Mouse (Mus musculus): ENCODE data around the gene Gfi1b.

The Gfi1b gene

DNA sequence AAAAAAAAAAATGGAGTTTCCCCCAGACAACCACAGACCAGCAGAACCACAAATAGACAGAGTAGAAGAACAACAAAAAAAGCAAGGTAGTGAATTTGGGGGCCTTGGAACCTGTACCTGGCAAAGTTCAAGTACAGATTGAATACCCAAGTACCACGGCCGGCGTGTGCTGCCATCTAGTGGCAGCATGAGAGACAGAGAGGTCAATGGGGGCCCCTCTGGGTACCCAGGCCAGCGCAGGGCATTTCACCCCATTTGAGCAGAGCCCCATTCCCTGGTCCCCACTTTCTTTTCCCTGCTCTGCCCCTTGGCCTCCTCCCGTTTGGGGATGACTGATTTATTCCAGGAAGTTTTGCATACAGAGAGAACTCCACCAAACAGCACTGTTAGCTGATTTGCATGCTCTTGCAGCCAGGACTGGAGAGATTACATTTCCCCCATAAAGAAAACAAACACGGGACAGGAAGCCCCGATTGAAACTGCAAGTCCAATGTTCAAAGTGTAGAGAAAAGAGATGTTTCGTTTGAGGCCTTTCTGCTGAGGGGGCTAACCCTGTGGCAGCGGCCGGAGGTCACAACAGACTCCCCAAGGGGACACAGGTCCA lies 841 bp upstream of the Gfi1b start:
- no peak for DNase-seq (ENCODE audit: low spot score)

DNA sequence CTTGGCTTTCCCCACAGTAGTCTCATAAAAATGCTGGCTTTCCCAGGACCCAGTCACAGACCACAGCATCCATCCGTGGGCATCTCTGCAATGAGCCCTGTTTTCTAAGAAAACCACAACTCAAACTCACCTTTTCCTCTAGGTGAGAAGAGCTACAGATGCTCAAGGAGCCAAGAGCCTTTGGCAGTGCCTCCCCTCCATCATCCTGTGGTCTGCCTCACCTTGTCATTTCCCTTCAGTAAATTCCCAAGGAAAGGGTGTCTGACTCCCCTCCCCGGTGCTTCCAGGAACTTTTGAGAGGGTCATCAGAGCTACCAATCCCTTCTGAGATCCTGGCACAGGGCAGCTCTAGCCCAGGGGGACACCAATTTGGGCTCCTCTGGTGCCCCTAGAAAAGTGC lies 671 bp downstream of the Gfi1b start:
- DNase-seq (ENCODE audit: low spot score): no peak

DNA sequence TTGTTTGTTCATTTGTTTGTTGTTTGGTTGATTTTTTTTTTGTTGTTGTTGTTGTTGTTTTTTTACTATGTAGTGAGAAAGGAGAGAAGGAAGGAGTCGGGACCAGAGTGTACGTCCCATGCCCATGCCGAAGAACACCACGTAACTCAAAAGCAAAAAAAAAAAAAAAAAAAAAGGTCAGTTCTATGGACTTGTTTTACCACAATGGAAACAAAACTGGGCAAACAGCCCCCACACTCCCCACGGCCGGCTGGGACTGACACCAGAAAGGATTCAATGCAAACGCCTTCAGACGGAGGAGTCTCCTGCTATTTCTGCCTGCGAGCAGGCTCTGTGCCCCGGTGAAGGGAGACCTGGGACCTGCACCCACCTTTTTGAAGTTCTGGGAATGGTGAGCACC lies 1.3 kb downstream of the Gfi1b start:
- DNase-seq (ENCODE audit: low spot score): no peak

DNA sequence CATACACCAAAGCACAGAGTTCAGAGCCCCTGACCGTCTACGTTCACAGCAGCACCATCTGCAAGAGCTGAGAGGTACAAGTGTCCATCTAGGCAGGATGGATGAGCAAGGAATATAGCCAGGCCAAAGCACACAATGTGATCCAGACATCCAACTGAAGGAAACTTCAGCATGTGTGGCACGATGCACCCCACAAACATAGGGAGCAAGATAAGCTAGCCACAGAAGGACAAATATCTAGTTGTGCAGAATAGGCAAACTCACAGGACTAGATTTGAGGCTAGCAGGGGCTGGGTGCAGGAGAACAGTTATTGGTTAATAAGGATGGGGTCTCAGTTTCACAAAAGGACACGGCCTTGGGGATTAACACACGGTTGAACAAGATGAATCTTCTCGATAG lies 2.4 kb downstream of the Gfi1b start:
- DNase-seq (ENCODE audit: low spot score): no peak

DNA sequence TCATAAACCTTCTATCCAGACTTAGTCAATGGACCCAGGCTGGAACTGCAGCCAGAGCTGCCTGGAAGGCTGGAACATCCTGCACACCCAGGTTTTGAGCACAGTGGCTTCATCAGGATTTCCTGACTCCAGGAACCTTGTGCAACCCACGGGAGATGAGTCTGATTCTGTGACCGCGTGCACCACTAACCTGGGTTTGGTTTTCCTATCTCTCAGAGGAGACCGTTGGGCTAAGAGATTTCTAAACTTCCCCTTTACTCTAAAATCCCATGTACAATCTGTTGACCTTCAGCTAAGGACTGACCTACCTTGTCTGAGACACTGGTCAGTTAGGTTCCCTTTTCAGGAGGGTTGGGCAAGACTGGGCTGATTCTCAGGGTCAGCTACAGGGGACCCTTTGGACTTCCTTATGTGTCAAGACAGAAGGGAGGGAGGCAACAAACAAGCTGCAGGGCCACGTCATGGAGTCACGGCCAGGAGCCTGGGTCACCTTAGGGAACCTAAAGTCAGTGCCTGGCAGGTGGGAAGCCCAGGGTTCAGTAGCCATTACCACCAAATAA lies 2.9 kb downstream of the Gfi1b start:
- DNase-seq (ENCODE audit: low spot score): no peak

DNA sequence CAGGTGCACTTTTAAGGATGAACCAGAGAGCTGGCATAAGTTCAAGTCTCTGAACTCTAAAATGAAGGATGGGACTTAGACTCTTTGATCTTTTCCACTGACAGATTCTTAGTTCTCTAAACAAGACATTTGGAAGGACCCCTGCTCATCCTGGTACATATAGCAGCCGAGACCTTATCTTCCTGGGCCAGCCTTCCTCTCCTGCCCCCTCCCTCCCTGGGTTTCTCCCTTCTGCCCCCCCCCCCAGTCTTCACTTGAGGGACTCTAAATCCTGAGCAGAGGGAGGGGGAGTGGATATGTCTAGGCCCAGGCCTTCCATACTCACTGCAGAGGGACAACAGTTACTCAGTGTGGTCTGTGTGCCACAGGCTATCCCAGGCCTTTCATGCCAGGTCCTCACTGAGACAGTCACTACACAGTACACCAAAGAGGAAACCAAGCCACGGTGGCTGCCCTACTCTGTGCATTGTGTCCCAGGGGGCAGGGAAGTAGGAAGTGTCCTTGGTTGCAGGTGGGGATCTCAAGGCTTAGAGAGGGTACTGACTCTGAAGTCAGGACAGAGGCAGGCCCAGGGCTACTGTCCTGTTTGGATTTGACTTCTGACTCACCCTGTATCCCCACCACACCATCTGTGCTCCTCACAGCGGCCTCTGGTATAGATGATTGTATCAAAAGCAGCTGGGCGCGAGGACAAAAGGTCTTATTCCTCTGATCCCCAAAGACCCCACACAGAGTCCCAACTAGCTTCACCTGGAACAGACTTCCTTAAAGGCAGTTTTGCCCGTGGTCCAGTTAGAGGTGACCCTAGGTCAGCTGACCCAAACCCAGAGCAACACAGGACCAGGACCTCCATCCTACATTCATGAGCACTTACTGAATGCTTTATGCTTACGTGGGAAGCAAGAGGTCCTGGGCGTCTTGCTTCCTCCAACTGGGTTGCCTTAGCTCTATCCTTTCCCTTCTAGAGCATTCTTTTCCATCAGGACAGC lies 4.0 kb downstream of the Gfi1b start:
- DNase-seq (ENCODE audit: low spot score): no peak

DNA sequence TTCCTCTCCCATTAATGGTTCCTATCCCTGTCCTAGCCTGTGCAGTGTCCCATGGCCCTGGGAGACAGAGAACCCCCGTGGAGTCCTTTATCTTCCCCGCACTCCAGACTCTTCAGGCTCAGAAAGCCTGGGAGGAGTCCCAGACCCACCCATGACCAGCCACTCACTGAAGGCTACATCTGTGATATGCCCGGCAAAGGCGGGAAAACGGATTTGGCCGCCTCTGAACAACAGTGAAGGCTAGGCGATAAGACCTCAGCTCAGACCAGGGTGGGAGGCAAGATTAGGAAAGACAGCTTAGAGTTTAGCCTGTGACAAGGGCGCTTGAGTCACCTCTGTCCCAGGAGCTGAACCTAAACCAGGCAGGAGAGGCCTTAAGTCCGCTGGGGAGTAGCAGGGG lies 4.9 kb downstream of the Gfi1b start:
- DNase-seq (ENCODE audit: low spot score): no peak

DNA sequence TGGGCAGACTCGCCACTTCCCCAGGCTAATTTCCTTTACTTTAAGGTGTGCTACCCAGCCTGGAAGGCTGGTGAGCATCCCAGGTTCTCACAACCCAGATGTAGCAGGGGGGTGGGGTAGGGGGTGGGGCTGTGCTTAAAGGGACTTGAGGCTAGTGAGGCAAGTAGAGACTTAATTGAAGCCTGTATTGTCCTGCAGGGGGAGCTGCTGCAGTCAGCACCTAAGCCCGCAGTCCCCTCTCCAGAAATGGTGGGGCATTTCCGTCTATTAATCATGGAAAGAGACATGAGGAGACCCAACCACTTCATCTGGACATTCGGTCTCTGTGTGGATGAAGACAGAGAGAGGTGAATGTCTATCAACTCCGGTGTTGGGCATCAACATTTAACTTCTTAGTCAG lies 5.4 kb downstream of the Gfi1b start:
- no peak for DNase-seq (ENCODE audit: low spot score)

DNA sequence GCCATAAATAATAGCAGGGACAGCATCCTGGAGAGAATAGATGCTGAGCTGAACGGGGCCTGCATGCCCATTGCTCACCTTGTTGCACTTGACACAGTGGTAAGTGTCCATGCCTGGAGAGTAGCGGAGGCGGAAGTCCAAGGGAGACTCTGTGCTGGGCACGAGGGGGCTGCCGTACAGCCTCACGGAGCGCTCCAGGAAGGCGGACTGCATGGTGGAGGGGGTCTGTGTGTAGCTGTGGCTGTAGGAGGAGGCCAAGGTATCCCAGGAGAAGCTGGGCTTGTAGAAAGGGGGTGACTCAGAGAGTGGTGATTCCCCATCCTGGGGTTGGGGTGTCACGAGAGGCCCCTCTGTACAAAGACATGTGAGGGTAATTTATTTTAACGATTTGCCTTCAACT lies 8.2 kb downstream of the Gfi1b start:
- no peak for DNase-seq (ENCODE audit: low spot score)

DNA sequence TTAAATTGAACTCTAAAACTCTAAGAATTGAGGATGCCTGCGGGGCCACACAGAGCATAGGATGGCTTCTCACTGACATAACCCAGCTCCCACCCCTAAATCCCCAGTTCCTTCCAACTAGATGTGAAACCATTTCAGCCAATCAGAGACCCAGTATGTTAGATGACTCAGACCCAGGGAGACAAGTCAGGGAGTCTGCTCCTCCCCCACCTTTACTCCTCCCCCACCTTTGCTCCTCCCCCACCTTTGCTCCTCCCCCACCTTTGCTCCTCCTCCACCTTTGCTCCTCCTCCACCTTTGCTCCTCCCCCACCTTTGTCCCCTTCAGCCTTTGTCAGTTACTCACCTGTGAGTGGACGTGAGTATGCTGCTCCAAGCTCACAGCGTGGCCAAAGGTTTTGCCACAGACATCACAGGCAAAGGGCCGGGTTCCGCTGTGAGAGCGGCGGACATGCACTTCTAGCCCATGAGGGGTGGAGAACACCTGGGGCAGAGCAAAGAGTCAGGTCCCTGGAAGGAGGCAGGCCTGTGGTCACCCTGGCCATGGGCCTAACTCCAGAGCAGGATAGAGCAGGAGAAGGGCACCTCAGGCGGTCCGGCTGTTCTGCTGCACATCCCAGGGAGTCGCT lies 9.2 kb downstream of the Gfi1b start:
- no peak for DNase-seq (ENCODE audit: low spot score)

DNA sequence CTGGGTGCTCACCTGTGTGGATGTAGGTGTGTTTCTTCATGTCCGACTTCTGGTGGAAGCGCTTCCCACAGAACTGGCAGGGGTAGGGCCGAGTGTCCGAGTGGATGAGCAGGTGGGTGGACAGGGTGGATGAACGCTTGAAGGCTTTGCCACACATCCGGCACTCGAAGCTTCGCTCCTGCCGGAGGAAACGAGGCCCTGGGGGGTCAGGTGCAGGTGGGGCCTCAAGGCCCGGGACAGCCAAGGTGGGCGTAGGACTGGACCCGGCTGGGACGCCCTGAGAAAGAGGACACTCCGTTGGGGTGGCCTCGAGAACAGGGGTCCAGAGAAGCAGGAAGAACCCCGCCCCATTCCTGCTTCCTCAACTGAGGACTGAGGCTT lies 10.4 kb downstream of the Gfi1b start:
- no peak for DNase-seq (ENCODE audit: low spot score)

DNA sequence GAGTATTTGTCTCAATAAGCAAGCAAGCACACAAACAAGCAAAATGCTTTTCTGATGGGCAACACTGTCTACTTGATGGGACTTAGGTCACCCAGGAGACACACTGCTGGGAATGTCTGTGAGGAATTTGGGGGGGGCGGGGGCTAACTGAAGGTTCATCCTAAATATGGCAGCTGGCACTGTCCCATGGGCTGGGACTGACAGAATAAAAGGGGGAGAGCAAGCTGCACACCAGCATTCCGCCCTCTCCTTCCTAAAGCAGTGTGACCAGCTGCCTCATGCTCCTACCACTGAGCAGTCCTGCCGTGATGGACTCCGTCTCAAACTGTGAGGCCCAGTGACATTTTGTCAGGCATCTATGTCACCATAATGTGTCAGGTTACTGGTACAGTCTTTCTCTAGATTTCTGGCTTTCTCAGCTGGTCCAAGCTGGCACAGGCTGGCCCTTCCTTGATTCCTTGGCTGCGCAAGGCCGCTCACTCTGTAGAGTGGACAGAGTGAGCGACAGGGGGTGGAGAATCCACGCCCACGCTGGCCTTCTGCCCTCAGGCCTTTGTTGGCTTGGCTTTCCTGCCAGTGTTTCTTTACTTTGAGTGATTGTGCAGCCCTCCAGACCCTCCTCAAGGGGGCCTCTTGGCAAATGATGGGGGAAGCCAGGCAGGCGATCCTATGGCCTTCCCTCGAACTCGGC lies 10.9 kb downstream of the Gfi1b start:
- DNase-seq (ENCODE audit: low spot score): no peak

DNA sequence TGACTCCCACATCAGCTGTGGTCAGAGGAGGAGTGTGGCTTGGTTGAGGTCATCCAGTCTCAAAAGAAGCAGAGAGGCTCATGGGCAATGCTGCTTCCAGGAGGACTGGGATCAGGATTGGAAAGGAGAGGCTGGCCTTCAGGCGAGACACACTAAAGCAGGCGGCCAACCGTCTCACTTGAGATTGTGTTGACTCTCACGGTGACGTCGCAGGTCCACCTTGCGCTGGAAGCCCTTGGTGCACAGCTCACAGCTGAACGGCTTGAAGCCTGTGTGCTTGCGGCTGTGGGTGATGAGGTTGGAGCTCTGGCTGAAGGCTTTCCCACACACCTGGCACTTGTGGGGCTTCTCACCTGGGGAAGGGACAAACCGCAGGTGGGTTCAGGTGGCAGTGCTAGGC lies 11.9 kb downstream of the Gfi1b start:
- DNase-seq (ENCODE audit: low spot score): no peak

DNA sequence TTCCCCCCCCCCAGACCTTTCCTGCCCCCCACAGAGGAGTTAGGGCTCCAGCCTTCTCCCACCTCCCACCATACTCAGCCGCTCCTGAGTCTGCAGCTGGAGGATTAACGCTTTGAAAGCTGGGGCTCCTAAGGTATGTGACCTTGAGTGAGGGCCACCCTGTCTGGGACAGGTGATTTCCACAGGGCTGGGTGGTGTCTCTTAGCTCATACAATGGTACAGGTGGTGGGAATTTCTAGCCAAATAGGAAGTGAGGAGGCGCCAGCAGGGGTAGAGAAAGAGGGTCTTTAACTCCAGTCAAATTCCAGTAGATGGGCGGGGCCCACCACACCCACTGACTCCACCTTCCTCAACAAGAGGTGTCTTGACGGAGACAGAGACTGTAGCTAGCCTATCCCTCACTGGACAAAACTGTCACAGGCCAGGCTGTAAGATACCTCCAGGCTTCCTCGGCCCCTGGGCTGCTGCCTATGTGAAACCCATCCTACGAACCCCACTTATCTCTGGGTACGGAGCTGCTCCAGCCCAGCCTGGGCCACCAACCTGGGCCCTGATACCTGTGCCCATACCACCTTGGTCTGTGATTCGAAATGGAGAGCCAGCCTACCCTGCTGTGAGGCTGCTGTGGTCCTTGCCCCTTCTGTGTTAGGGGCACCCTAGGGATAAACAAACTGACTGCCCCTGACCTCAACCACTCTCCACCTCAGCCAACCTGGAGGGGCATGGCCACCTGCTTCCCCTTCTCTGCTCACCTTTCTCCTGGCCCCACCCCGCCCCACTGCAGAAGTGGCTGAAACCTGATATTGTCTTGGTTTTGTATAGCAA lies 14.2 kb downstream of the Gfi1b start:
- no peak for DNase-seq (ENCODE audit: low spot score)

DNA sequence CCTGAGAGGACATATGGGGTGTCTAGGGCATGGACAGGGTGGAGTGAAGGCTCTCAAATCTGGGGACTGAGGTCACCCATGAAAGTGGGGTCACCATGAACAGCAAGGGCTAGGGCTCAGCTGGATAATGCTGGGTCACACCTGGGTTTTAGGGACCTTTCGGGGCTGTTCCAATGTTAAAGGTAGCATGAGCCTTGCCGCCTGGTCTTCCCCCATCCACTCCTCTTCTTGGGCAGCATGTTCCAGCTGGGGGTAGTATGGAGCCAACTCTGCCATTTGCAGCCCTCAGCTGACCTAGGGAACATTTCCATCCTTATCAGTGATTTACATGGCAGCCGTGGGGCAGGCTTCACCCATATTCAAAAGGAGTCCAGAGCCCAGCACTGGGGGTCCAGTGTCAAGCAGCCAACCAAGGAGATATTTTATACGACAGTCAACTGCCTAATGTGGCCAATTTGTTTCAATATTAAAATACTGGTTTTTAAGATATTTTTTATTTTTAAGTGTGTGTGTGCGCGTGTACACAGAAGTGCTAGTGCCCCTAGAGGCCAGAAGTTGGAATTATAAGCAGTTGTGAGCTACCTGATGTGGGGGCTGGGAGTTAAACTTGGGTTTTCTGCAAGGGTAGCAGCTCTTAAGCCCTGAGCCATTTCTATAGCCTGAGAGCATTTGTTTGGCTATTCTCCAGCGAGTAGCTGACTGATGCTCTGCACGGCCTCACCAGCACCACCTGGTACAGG lies 15.0 kb downstream of the Gfi1b start:
- DNase-seq (ENCODE audit: low spot score): no peak

DNA sequence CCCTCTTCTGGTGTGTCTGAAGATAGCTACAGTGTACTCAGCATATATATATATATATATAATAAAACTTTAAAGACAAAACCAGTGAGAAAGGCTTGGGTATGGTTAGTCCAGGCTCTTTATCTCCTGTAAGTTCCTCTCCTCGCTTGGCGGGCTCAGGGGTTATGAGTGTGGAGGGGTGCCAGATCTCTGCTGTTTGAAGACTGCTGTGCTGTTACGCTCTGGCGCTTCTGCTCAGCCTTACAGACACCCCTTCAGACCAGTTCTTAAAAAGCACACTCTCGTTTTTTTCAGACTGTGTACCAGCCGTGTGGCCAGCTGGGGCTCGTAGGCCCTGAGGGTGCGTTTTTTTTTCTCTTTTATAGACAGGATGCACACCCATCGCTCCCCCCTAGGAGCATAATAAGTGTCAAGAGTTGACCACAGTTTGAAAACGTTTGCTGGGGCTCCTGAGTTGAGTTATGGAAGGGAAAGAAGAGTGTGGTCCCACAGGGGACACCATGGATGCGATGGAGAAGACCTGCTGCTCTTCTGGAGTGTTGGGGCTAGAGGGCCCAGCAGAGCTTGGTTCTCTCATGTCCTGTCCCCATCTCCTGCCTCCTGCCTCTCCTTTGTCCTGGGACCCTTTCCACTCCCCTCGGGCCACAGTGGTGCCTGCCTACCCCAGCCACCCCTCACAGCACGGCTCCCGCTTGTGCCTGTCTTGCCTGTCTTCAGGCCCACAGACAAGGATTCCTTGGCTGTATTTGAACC lies 15.8 kb downstream of the Gfi1b start:
- DNase-seq (ENCODE audit: low spot score): no peak

DNA sequence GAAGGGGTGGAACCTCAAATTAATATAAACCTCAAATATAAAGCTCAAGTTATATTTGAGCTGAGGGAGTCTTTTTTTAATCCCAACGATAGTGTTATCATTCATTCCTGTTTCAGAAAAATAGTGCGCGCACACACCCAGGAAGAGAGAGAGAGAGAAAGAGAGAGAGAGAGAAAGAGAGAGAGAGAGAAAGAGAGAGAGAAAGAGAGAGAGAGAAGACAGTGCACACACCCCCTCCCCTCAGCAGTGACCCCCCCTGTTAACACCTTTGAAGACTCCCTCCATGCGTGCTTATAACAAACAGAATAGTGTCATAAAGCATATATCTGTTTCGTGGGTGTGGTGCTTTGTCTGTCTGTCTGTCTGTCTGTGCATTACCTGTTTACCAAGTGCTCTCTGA lies 18.2 kb downstream of the Gfi1b start:
- DNase-seq (ENCODE audit: low spot score): no peak

DNA sequence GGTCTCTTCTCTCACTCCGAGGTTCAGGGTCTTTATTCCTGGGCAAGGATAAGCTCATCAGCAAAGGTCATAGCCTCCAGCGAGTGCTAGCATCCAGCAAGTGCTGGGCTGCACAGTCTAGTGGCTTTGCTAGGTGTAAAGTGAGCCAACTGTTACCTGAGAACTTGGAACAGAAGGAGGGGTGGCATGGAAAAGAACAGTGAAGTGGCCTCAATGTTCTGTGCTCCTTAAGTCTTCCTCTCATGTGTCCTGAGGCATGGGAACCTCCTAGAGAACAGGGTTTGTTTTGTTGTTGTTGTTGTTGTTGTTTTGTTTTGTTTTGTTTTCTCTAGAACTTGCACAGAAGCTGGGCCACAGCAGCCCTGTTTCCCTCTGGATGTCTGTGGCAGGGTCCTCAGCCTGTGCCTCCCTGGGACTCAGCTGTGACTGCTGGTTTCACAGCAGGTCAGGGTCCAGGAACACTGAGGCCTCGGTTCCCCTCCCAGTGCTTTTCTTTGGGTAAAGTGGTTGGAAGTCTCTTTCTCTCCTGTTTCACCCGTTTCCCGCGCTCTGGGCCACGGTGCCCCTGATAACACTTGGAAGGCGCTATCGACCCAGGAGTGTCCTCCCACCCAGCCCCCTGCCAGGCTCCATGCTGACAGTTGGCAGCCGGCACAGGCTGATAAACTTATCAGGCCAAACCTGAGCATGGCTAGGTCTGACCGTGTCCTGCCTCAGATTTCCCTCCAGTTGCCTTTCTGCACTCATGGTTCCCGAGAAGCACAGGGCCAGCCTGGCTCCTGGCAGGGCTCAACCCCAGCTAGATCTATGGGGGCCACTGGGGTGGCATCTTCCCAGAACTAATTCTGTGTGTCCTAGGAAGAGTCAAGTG lies 19.8 kb downstream of the Gfi1b start:
- no peak for DNase-seq (ENCODE audit: low spot score)

DNA sequence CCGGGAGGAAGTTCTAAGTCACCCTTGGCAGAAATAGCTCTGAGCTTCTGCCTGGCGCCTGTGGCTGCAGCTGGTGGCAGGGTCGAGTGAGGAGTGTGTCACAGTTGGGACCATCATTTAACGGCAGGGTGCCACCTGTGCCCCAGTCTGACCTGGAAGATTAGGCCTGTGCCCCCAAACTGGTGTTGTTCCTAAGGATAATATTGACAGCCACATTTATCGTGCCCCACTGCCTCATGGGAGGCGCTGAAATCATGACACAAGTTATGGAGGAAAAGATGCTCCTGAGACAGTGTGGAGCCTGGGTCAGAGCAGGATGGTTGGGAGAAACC lies 22.2 kb downstream of the Gfi1b start:
- DNase-seq (ENCODE audit: low spot score): no peak

Data from left cerebral cortex, adult 11 months (tissue).